Mouse (Mus musculus) B cell, adult 2 months (primary cell): ENCODE measurements around the gene Tnks2.

Experiments
- DNase-seq, 2 experiments: peaks; one replicate each; pipeline ENCODE4 v3.0.0; 2022

Gene Tnks2

DNA sequence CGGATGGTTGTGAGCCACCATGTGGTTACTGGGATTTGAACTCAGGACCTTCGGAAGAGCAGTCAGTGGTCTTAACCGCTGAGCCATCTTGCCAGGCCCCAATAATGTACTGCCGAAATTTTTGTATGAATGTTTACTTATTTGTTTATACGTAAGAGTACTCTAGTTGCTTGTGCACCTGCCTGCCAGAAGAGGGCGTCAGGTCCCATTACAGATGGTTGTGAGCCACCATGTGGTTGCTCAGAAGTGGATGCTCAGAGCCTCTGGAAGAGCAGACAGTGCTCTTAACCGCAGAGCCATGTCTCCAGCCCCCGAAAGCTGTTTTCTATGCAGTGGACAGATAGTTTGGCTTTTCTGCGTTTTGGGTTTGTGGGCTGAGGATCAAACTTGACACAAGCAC lies 63.7 kb downstream of the Tnks2 start:
- peak in 1 of 2 experiments; percentile 21 for DNase-seq

GRCm38 (mm10) chr19:36903377-36903776 lies 69.3 kb downstream of the Tnks2 start:
- no peak for DNase-seq

- no peak for DNase-seq
These were observed 70.4 kb downstream of the Tnks2 start for GRCm38 (mm10) chr19:36904211-36905007.

DNA sequence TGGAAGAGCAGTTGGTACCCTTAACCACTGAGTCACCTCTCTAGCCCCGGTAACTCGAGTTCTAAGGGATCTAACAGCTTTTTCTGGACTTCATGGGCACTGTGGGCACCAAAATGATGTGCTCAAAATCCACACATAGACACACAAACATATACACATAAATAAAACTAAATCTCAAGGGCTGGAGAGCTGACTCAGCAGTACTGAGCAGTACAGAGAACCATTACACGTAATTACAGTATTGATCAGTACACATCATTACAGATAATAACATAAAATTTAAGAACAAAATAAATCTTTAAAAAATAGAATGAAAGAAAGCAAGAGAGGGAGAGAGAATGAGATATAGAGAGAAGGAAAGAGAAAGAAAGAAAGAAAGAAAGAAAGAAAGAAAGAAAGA lies 75.1 kb downstream of the Tnks2 start:
- no peak for DNase-seq

DNA sequence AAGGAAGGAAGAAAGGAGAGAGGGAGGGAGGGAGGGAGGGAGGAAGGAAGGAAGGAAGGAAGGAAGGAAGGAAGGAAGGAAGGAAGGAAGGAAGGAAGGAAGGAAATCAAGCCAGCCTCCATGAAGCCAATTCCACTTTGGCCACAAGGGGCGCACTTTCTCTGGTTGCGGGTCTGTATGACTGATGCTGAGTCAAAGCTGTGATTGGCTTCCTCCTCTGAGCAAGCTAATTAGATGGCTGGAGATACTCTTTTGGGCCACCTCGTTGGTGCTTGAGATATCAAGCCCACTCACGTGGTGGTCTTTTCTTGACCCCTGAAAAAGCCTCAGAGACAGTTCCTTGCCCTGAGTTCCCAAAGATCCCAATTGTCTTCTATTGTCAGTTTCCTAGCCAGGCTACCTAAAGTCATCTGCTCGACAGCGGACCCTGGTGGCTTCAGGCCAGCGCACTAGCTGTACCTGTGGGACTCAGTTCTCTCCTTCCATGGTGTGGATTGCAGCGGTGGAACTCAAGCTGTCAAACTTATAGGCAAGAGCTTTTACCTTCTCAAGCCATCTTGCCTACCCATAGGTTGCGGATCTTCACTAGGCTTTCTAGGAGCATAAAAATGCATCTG lies 75.8 kb downstream of the Tnks2 start:
- peak; percentile 83 for DNase-seq

GRCm38 (mm10) chr19:36910424-36911045 lies 76.5 kb downstream of the Tnks2 start:
- DNase-seq: no peak

- DNase-seq: no peak
These were observed 79.0 kb downstream of the Tnks2 start for GRCm38 (mm10) chr19:36913064-36913463.

DNA sequence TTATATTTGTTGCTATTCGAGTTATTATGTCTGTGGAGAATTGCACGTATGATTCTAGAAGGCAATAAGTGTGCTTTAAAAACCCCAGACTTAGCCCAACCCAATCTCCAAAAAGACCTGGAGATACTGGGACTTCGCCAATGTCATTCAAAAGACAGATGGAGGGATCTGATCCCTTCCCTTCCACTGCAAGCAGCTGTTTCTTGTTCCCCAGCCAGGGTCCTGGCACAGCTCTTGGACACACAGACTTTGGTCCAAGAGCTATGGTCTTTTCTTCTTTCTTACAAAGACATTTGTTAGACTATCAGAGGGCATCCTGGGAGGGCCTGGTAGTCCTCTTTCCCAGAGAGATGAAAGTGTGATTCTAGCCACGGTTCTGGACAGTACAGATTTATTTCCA lies 82.2 kb downstream of the Tnks2 start:
- DNase-seq: no peak

- DNase-seq: no peak
These were observed 82.9 kb downstream of the Tnks2 start for GRCm38 (mm10) chr19:36916876-36917389.

DNA sequence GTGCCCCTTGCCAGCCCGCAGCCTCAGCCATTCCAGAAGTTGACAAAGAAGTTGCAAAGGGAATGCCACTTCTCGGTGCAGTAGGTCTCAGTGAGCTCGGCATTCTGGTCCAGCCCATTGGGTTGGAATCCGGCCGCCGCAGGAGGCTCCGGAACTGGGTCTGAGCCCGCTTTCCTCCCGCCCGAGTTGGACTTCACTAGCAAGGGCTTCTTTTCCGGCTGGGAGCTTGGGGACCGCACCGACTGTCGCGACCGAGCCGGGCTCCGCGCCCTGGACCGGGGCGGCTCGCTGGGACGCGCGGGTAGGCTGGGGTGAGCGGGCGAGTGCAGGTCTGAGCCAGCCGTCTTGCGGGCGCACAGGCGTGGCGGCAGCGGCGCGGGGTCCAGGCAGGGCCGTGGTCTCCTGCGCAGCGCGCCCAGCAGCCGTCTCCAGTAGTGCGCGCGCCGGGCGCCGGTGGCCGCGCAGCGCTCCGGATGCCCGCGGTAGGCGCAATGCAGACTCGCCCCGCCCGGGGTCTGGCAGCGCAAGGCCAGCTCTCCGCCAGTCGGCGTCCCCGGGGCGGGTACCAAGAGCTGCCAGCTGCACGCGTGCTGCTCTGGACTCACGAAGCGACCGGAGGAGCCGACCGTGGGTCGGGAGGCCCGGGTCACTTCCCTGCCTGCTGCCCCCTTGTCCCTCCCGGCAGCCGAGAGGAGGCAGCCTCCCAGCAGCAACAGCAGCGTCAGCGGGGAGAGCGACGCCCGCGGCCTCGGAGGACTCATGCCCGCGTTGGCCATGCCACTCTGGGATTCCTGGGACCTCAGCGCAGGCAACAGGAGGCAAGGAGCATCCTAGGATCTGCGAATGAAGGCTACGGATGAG lies 84.6 kb downstream of the Tnks2 start:
- peak; percentile 67 to 71 for DNase-seq

- peak; percentile 32 to 36 for DNase-seq
These were observed 85.4 kb downstream of the Tnks2 start, which contains the start of gene Fgfbp3 for GRCm38 (mm10) chr19:36919466-36919865. TSS of gene Fgfbp3 (minus strand) at chr19:36919615.

DNA sequence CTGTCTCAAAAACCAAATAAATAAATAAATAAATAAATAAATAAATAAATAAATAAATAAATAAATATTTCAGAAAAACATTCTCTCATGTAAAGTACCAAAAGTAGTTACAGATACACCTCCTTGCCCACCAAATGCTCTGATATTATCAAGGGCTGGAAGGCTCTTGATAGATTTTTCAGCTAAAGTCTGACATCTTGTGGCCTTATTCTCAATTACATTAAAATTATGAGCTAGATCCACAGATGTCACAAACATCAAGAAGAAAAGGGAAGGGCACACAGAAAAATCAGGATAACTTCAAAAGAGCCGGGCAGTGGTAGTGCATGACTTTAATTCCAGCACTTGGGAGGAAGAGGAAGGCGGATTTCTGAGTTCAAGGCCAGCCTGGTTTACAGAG lies 88.0 kb downstream of the Tnks2 start:
- peak in 1 of 2 experiments; percentile 12 for DNase-seq

DNA sequence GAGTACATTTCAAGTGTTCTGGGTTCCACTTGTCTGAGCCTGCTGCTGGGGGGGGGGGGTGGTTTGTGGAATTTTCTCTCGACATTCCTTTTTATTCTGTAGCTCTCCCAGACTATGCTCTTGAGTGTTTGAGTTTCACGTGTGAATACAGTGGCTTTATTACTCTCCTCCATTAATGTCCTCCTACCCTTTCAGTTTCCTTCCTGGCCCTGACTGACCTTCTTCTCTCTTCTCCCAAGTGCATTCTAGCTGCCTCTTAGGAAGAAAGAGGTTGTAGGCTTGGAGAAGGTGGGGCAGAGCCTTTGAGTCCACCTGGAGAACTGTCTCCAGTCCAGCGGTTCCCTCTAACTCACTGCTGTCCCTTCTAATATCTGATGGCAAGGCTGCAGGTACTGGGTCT lies 88.9 kb downstream of the Tnks2 start:
- no peak for DNase-seq

DNA sequence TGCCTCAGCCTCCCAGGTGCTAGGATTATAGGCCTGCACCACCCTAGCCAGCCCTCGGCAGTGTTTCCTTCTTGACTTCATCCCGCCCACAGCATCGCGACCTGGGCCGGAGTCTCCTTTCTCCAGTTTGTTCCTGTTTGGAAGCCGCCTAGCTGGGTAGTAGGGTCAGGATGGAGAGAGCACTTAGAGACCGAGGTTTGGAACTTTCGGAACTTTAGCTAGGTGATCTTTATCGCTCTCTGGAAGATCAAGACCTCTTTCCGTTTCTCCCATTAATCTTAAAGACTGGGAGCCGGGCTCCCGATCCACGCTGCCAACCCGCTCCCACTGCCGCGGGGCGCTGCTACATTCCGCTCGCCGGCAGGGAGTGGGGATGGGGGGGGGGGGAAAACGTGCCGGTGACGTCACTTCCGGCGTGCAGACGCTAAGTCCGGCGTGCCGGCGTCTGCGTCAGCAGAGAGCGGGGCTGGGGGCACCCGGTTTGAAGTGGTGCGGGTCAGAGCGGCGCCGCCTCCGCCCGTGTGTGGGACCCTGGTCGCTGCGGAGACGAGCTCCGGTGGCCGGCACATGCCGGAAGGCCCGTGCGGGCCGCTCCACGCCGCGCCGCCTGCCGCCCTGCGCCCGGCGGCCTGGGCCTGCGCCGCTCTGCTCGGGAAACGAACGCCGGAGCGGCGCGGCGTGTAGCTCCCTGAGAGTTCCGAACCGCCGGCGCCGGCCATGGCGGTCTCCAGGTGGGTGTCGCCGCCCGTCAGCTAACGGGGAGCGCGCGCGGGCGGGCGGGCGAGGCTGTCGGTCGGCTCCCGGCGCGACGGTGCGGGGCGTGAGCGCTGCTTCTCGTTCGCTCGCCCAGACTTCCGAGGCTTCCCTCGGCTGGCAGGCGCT lies 91.9 kb downstream of the Tnks2 start, which contains the start of gene Btaf1:
Gene Btaf1 (plus strand): TSS at position 409 of the 882 bp plus-strand sequence.
- peak; percentile 76 to 83 for DNase-seq

DNA sequence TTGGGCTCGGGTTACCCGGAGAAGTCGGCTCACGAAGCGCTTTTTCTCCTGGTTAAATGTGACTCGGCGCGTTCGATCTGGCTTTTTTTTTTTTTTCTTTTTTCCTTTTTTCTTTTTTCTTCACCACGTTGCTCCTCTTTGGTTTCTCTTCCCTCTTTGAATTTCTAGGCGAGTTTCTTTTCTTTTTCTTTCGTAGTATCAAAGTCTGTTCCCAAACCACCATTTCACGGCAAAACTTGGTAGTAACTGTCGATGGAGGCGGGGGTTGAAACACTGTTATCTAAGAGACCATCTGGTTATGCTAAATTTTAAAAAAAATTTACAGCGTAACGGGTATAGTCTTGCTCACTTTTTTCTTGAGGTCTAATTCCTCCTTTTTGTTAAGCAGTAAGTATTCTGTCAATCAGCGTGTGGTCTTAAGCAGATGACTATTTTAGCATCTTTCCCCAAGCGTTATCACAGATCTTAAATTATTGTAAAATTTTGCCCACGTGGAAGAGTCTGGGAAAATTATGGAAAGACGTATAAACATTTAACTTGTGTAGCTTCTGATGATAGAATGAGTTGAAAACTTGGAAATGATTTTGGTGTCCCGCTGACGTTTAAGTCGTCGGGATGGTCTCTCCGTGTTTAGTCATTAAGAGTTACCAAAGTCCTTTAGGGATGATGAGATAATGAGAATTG lies 92.7 kb downstream of the Tnks2 start:
- peak in 1 of 2 experiments; percentile 18 for DNase-seq

GRCm38 (mm10) chr19:36927800-36928361 lies 93.8 kb downstream of the Tnks2 start:
- peak in 1 of 2 experiments; percentile 17 for DNase-seq

DNA sequence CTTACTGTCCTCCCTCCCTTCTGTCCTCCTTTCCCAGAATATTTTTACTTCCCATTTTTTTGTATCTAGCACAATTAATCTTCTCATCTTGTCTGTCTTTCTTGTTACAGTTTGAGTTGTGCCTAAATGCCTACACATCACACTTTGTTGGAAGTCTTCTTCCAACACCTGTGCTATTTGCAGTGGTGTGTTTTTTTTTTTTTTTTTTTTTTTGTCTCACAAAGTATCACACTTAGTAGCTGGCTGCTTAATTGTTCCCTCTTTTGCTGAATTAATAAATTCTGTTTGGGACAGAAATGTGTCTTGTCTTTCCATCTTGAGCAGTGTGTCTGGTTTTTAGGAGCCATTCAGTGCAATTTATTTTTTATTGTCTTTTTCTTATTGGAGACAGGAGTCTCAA lies 95.8 kb downstream of the Tnks2 start:
- DNase-seq: no peak

GRCm38 (mm10) chr19:36932097-36932496 lies 98.1 kb downstream of the Tnks2 start:
- DNase-seq: no peak

- DNase-seq: peak; percentile 29 to 54
These were observed 98.6 kb downstream of the Tnks2 start for GRCm38 (mm10) chr19:36932613-36933012.

GRCm38 (mm10) chr19:36936285-36936684 lies 102.3 kb downstream of the Tnks2 start:
- DNase-seq: no peak

DNA sequence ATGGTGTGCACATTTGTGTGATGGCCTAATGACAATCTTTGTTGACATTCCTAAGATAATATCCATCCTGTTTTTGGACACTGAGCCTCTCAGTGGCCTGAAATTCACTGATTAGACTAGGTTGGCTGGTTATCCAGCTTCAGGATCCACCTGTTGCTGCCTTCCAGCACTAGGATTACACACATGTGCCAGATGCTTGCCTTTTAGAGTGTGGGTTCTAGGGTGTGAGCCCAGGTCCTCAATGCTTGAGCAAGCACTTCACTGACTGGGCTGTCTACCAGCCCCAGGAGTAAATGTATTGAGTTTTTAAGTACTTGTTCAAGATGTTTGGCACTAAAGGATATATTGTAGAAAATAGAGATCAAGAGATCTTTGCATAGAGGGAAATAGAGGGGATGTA lies 104.0 kb downstream of the Tnks2 start:
- no peak for DNase-seq
